Mouse (Mus musculus) limb, embryonic 11.5 days (tissue): ENCODE results near the gene Myo1d. TPM values are rescaled to one million over a fixed set of nuclear protein-coding genes. Genes with fewer than 3 reads are reported as not detected.

ENCODE experiments used
- ATAC-seq: fragments of 200-750 bp; cut with Nextera tagmentation; 2 replicates; pipeline ENCODE4 v1.8.0; 2017; ENCODE audit warnings: low read depth; ENCODE audit not compliant: insufficient number of reproducible peaks, low FRiP score, low TSS enrichment
- DNase-seq: peaks from one replicate; pipeline ENCODE4 v3.0.0-alpha.2; 2015; ENCODE audit warnings: low spot score
- H3K27ac ChIP-seq: fragments of 300-500 bp; sonication (generic); replicated peaks from 2 replicates; pipeline ENCODE4 v1.5.1; 2014; ENCODE audit warnings: low read depth, mild to moderate bottlenecking, low read length
- H3K27me3 ChIP-seq: fragments of 300-500 bp; sonication (generic); 2 replicates; pipeline ENCODE4 v1.6.1; 2014; ENCODE audit warnings: mild to moderate bottlenecking, low read length, mixed read lengths; ENCODE audit not compliant: control insufficient read depth, insufficient read depth
- H3K36me3 ChIP-seq: fragments of 300-500 bp; sonication (generic); 2 replicates; pipeline ENCODE4 v1.6.1; 2014; ENCODE audit warnings: mild to moderate bottlenecking, low read length, moderate library complexity, mixed read lengths; ENCODE audit not compliant: control insufficient read depth, insufficient read depth
- H3K4me1 ChIP-seq: fragments of 300-500 bp; sonication (generic); 2 replicates; pipeline ENCODE4 v1.6.1; 2014; ENCODE audit warnings: low read length, mixed read lengths; ENCODE audit not compliant: control insufficient read depth, insufficient read depth
- H3K4me2 ChIP-seq: fragments of 300-500 bp; sonication (generic); 2 replicates; pipeline ENCODE4 v1.6.1; 2014; ENCODE audit warnings: low read depth, mild to moderate bottlenecking, moderate library complexity; ENCODE audit not compliant: severe bottlenecking
- H3K4me3 ChIP-seq: fragments of 300-500 bp; sonication (generic); 2 replicates; pipeline ENCODE4 v1.5.1; 2014; ENCODE audit warnings: low read depth, low read length
- H3K9ac ChIP-seq: fragments of 300-500 bp; sonication (generic); 2 replicates; pipeline ENCODE4 v1.6.1; 2014; ENCODE audit warnings: mild to moderate bottlenecking, low read length
- H3K9me3 ChIP-seq: fragments of 300-500 bp; sonication (generic); 2 replicates; pipeline ENCODE4 v1.6.1; 2016; ENCODE audit warnings: low read length; ENCODE audit not compliant: control insufficient read depth
- WGBS: fragments of 180-500 bp; shearing (Covaris S2); extraction: QIAGEN DNeasy Blood & Tissue Kit; methylation state at CpG from one replicate; pipeline ENCODE4 v1.1.7; 2014; 5-methylcytosine and 5-hydroxymethylcytosine counted together
- polyA plus RNA-seq: library from polyadenylated mRNA; unstranded; fragments of >200 nt; fragmentation: Nextera tagmentation; extraction: Ambion mirVana; gene quantifications from 2 replicates; pipeline ENCODE4 v1.2.1, GENCODE M21; 2014

Gene Myo1d
- polyA plus RNA-seq, 1 experiment from 2014 or later: 6.2 TPM

GRCm38 (mm10) chr11:80515346-80515745 lies 264.5 kb downstream of the Myo1d start:
- ATAC-seq (no peak), DNase-seq (no peak)
- H3K27ac ChIP-seq: no peak overlapping the region
- 47% methylated on average over 1 of the region's 1 CpGs for WGBS
- H3K4me1 ChIP-seq: peaks cover 5% of the 10 kb centered on the region
- H3K4me2 ChIP-seq: no peak overlapping the region
- no peak overlapping the region for H3K4me3 ChIP-seq
- H3K36me3 ChIP-seq: no peaks in the 10 kb centered on the region
- no peaks in the 10 kb centered on the region for H3K9me3 ChIP-seq
- H3K9ac ChIP-seq: no peak overlapping the region
- H3K27me3 ChIP-seq: no peaks in the 10 kb centered on the region

DNA sequence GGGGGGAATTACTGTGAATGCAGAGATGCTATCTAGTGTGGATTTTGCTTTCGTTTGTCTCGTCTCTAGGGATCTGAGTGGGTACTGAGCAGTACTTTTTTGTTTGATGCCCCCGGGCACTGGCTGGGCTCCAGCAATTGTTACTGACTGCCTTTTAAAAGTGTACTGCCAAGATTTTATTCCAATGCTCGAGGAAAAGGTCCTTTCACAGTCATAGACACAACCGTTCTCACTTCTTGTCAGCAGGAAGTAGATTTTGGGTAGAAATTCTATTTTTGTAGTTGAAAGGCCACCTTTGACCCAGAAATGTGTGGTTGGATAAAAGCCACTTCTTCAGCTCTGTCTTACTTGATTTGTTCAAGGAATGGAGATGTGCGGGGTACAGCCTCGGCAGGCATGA lies 266.0 kb downstream of the Myo1d start:
- Histone ChIP-seq H3K27ac (no peak overlapping the region), H3K9ac (no peak overlapping the region), H3K27me3 (no peaks in the 10 kb centered on the region), H3K4me2 (no peak overlapping the region), H3K36me3 (no peaks in the 10 kb centered on the region), H3K9me3 (no peaks in the 10 kb centered on the region), H3K4me1 (peaks cover 12% of the 10 kb centered on the region), H3K4me3 (no peak overlapping the region)
- ATAC-seq (no peak), DNase-seq (no peak)
- WGBS: 72% methylated on average over 7 of the region's 7 CpGs

- peaks cover 16% of the 10 kb centered on the region for H3K4me1 ChIP-seq
- H3K36me3 ChIP-seq: no peaks in the 10 kb centered on the region
- no peak overlapping the region for H3K4me3 ChIP-seq
- H3K27me3 ChIP-seq: no peaks in the 10 kb centered on the region
- H3K4me2 ChIP-seq: no peak overlapping the region
- H3K27ac ChIP-seq: no peak overlapping the region
- ATAC-seq (0 out of 2 replicates have a peak, but pooled peaks have one; percentile 26), DNase-seq (no peak)
- H3K9ac ChIP-seq: no peak overlapping the region
- WGBS: 77% methylated on average over 19 of the region's 19 CpGs
- H3K9me3 ChIP-seq: no peaks in the 10 kb centered on the region
Observed at GRCm38 (mm10) chr11:80512313-80513056, 267.3 kb downstream of the Myo1d start.

- Histone ChIP-seq H3K27me3 (no peaks in the 10 kb centered on the region), H3K27ac (no peak overlapping the region), H3K4me2 (no peak overlapping the region), H3K4me3 (no peak overlapping the region), H3K36me3 (no peaks in the 10 kb centered on the region), H3K9me3 (no peaks in the 10 kb centered on the region), H3K9ac (no peak overlapping the region), H3K4me1 (peaks cover 15% of the 10 kb centered on the region)
- no peak for ATAC-seq
- DNase-seq: no peak
- 83% methylated on average over 10 of the region's 10 CpGs for WGBS
Observed at GRCm38 (mm10) chr11:80510124-80510523, 269.7 kb downstream of the Myo1d start.

DNA sequence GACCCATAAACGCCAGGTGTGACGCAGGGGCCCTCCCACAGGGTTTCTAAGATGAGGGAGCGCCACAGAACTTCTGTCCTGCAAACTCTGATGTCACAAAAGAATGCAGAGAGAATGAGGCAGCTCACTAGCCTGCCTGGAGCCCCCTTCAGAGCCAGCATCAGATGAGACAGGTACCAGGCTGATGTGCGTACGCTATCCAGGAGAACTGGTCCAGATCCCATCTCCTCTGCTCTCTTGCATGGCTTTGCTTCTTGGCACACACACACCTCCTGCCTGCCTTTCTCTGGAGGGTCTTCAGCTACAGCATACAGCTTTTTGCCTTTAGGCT lies 270.7 kb downstream of the Myo1d start:
- WGBS: 69% methylated on average over 5 of the region's 5 CpGs
- H3K27ac ChIP-seq: no peak overlapping the region
- no peak overlapping the region for H3K9ac ChIP-seq

GRCm38 (mm10) chr11:80508361-80509175 lies 271.3 kb downstream of the Myo1d start:
- DNase-seq: no peak
- Histone ChIP-seq H3K4me1 (peaks cover 27% of the 10 kb centered on the region), H3K27ac (no peak overlapping the region), H3K9me3 (no peaks in the 10 kb centered on the region), H3K4me2 (no peak overlapping the region), H3K4me3 (no peak overlapping the region), H3K36me3 (no peaks in the 10 kb centered on the region), H3K9ac (no peak overlapping the region), H3K27me3 (no peaks in the 10 kb centered on the region)
- WGBS: 41% methylated on average over 19 of the region's 19 CpGs
- no peak; the same call in 1 of the 2 replicates for ATAC-seq

More for the DNA sequence above, 270.7 kb downstream of the Myo1d start:
- no peak overlapping the region for H3K4me2 ChIP-seq
- DNase-seq (no peak), ATAC-seq (no peak)
- H3K9me3 ChIP-seq: no peaks in the 10 kb centered on the region
- no peak overlapping the region for H3K4me3 ChIP-seq
- H3K4me1 ChIP-seq: peaks cover 21% of the 10 kb centered on the region
- no peaks in the 10 kb centered on the region for H3K36me3 ChIP-seq
- H3K27me3 ChIP-seq: no peaks in the 10 kb centered on the region

DNA sequence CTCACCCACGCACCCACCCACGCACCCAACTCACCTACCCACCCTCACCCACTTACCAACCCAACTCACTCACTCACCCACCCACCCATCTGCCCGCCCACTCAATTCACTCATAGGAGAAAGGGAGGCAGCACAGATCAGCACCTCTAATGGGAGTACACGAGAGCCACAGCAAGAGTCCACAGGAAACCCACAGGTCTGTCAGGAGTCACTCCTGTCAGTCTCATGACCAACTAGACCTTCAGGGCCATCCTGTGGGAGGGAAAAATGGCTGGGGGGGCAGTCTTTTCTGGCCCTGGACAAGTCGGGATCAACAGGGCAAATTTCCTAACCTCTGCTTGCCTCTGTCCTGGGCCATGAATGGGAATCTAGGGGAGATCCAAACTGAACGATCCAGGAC lies 272.0 kb downstream of the Myo1d start:
- 84% methylated on average over 6 of the region's 6 CpGs for WGBS
- Histone ChIP-seq H3K27me3 (no peaks in the 10 kb centered on the region), H3K4me1 (peaks cover 28% of the 10 kb centered on the region), H3K27ac (no peak overlapping the region), H3K4me3 (no peak overlapping the region), H3K9ac (no peak overlapping the region), H3K4me2 (no peak overlapping the region), H3K9me3 (no peaks in the 10 kb centered on the region), H3K36me3 (no peaks in the 10 kb centered on the region)
- ATAC-seq: no peak
- DNase-seq: no peak

DNA sequence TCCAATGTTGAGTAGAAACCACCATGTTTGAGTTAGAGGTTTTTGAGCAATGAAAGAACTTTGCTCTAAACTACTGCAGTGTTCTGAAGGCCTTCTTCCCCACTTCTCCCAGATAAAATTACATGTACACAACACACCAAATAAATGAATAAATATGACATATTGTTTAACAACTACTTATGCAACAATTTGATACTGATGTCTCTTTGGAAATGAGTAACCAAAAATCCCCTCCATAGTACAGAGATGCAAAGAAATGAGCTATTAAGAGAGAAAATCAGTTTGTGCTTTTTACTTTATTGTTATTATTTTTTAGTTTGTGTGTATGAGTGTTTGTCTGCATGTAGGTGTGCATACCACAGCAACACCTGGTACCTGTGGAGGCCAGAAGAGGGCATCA lies 273.3 kb downstream of the Myo1d start:
- Histone ChIP-seq H3K27me3 (no peaks in the 10 kb centered on the region), H3K4me2 (no peak overlapping the region), H3K4me3 (no peak overlapping the region), H3K4me1 (peaks cover 28% of the 10 kb centered on the region), H3K9me3 (no peaks in the 10 kb centered on the region), H3K9ac (no peak overlapping the region), H3K27ac (no peak overlapping the region), H3K36me3 (no peaks in the 10 kb centered on the region)
- no peak for ATAC-seq
- no peak for DNase-seq
